Mouse (Mus musculus): Measurements from ENCODE around the gene Rpl27. TPM values are rescaled to one million over a fixed set of nuclear protein-coding genes. Genes with fewer than 3 reads are reported as not detected.

Rpl27 gene
- polyA plus RNA-seq, 1 experiment from 2014 or later: 579 TPM

- Histone ChIP-seq H3K27ac (ENCODE audit: low read depth, low read length) (no peak overlapping the region), H3K36me3 (ENCODE audit: control insufficient read depth, insufficient read depth, low read length) (no peaks in the 10 kb centered on the region), H3K9me3 (ENCODE audit: control insufficient read depth, low read length) (no peaks in the 10 kb centered on the region), H3K4me3 (ENCODE audit: low read depth, low read length) (no peak overlapping the region), H3K27me3 (replicated peaks; ENCODE audit: control insufficient read depth, insufficient read depth, low read length) (0 out of 2 replicates have a peak, but pooled peaks cover 2% of the 10 kb centered on the region), H3K9ac (ENCODE audit: low read depth, low read length) (no peak overlapping the region), H3K4me1 (replicated peaks; ENCODE audit: control insufficient read depth, insufficient read depth, low read length) (peaks cover 8% of the 10 kb centered on the region), H3K4me2 (no peak overlapping the region)
- 72% methylated on average over 10 of the region's 10 CpGs for WGBS
- no peak for ATAC-seq (replicated peaks; ENCODE audit: low FRiP score)
- DNase-seq (ENCODE audit: low spot score): no peak
Observed at GRCm38 (mm10) chr11:101477552-101478211, 35.6 kb downstream of the Rpl27 start.

DNA sequence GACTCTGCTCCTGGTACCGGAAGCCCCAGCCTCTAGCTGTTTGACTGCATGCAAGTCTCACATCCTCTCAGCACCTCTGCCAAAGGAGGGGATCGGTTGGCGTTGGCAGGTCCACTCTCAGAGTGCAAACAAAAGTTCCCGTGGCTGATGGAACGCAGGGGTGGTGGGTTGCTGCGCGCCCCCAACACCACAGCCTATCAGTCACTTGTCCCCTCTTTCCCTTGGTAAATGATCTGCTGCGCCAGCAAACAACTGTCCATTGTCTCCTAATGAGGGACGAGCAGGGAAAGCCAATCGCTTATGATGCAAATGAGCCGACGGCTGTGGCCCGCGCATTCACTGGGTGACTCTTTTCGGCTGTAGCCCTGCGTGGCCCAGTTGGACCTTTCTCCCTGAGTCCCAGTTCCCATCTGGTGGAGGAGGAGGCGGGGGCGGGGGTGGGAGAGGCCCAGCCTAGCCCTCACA is 37.1 kb downstream of the Rpl27 start:
- H3K9ac ChIP-seq (ENCODE audit: low read depth, low read length): no peak overlapping the region

GRCm38 (mm10) chr11:101480912-101481311 is 38.8 kb downstream of the Rpl27 start:
- no peak overlapping the region for H3K9ac ChIP-seq (ENCODE audit: low read depth, low read length)
- H3K9me3 ChIP-seq (ENCODE audit: control insufficient read depth, low read length): no peaks in the 10 kb centered on the region
- no peaks in the 10 kb centered on the region for H3K27me3 ChIP-seq (replicated peaks; ENCODE audit: control insufficient read depth, insufficient read depth, low read length)
- DNase-seq (ENCODE audit: low spot score) (no peak), ATAC-seq (replicated peaks; ENCODE audit: low FRiP score) (no peak)
- H3K4me2 ChIP-seq: no peak overlapping the region
- no peak overlapping the region for H3K4me3 ChIP-seq (ENCODE audit: low read depth, low read length)
- H3K36me3 ChIP-seq (ENCODE audit: control insufficient read depth, insufficient read depth, low read length): no peaks in the 10 kb centered on the region
- peaks cover 32% of the 10 kb centered on the region for H3K4me1 ChIP-seq (replicated peaks; ENCODE audit: control insufficient read depth, insufficient read depth, low read length)
- WGBS: 27% methylated on average over 6 of the region's 6 CpGs
- H3K27ac ChIP-seq (ENCODE audit: low read depth, low read length): no peak overlapping the region

More for the DNA sequence above, 37.1 kb downstream of the Rpl27 start:
- Histone ChIP-seq H3K9me3 (ENCODE audit: control insufficient read depth, low read length) (no peaks in the 10 kb centered on the region), H3K4me2 (peak overlapping the region; percentile 49), H3K4me1 (replicated peaks; ENCODE audit: control insufficient read depth, insufficient read depth, low read length) (peaks cover 15% of the 10 kb centered on the region), H3K27me3 (replicated peaks; ENCODE audit: control insufficient read depth, insufficient read depth, low read length) (no peaks in the 10 kb centered on the region), H3K27ac (ENCODE audit: low read depth, low read length) (no peak overlapping the region), H3K4me3 (ENCODE audit: low read depth, low read length) (no peak overlapping the region), H3K36me3 (ENCODE audit: control insufficient read depth, insufficient read depth, low read length) (no peaks in the 10 kb centered on the region)
- ATAC-seq (replicated peaks; ENCODE audit: low FRiP score) (no peak), DNase-seq (ENCODE audit: low spot score) (no peak)
- WGBS: 24% methylated on average over 18 of the region's 18 CpGs

DNA sequence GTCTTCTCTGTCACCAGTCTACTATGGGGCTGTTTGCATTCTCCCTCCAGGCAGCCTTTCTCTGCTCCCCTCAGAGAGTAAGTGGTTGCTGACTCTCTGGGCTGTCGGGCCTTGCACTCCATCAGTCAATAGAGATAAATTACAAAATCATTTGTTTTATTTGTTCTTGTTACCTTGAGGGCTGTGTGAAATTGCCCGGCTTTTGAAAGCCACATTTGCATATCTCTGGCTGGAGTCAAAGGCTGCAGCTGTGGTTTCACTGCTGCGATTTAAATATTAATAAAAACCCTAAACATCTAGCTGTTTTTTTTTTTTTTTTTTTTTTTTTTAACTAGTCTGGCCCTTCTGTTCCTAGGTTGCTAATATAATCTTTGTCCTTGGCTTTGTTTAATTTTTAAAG is 41.7 kb downstream of the Rpl27 start:
- no peak overlapping the region for H3K9ac ChIP-seq (ENCODE audit: low read depth, low read length)
- no peak overlapping the region for H3K4me3 ChIP-seq (ENCODE audit: low read depth, low read length)
- no peaks in the 10 kb centered on the region for H3K27me3 ChIP-seq (replicated peaks; ENCODE audit: control insufficient read depth, insufficient read depth, low read length)
- H3K27ac ChIP-seq (ENCODE audit: low read depth, low read length): no peak overlapping the region
- H3K4me1 ChIP-seq (replicated peaks; ENCODE audit: control insufficient read depth, insufficient read depth, low read length): peaks cover 41% of the 10 kb centered on the region
- ATAC-seq (replicated peaks; ENCODE audit: low FRiP score): no peak
- H3K4me2 ChIP-seq: peak overlapping the region; percentile 3
- DNase-seq (ENCODE audit: low spot score): no peak
- WGBS: 41% methylated on average over 3 of the region's 3 CpGs
- H3K36me3 ChIP-seq (ENCODE audit: control insufficient read depth, insufficient read depth, low read length): peaks cover 7% of the 10 kb centered on the region; the same call in 1 of the 2 replicates
- H3K9me3 ChIP-seq (ENCODE audit: control insufficient read depth, low read length): no peaks in the 10 kb centered on the region

- Histone ChIP-seq H3K9ac (ENCODE audit: low read depth, low read length) (no peak overlapping the region), H3K4me3 (ENCODE audit: low read depth, low read length) (no peak overlapping the region), H3K4me2 (peak overlapping the region; percentile 3)
Observed at GRCm38 (mm10) chr11:101484245-101484644, 42.1 kb downstream of the Rpl27 start.

DNA sequence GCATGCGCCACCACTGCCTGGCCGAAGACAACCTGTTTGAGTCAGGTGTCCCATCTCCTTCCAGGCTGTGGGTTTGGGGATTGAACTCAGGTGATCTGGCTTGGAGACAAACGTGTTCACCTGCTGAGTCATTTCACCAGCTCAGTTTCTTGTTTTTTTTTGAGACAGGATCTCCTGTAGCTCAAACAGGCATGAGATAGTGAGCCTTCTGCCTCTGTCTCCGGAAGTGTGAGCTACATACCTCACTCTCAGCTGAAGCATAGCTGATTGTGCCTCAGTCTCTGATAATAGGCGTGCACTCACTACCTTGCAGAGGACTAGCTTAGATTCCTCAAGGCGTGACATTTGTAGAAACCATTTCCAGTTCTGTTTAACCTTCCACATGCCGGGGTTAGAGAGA is 42.7 kb downstream of the Rpl27 start:
- H3K4me1 ChIP-seq (replicated peaks; ENCODE audit: control insufficient read depth, insufficient read depth, low read length): peaks cover 33% of the 10 kb centered on the region

More at GRCm38 (mm10) chr11:101484245-101484644, 42.1 kb downstream of the Rpl27 start:
- ATAC-seq (replicated peaks; ENCODE audit: low FRiP score): peak; percentile 46; the same call in 1 of the 2 replicates
- Histone ChIP-seq H3K27me3 (replicated peaks; ENCODE audit: control insufficient read depth, insufficient read depth, low read length) (no peaks in the 10 kb centered on the region), H3K27ac (ENCODE audit: low read depth, low read length) (peak overlapping the region; percentile 51; the same call in 1 of the 2 replicates), H3K36me3 (ENCODE audit: control insufficient read depth, insufficient read depth, low read length) (peaks cover 11% of the 10 kb centered on the region; the same call in 1 of the 2 replicates), H3K9me3 (ENCODE audit: control insufficient read depth, low read length) (no peaks in the 10 kb centered on the region), H3K4me1 (replicated peaks; ENCODE audit: control insufficient read depth, insufficient read depth, low read length) (peaks cover 37% of the 10 kb centered on the region)
- DNase-seq (ENCODE audit: low spot score): no peak
- 44% methylated on average over 6 of the region's 6 CpGs for WGBS

DNA sequence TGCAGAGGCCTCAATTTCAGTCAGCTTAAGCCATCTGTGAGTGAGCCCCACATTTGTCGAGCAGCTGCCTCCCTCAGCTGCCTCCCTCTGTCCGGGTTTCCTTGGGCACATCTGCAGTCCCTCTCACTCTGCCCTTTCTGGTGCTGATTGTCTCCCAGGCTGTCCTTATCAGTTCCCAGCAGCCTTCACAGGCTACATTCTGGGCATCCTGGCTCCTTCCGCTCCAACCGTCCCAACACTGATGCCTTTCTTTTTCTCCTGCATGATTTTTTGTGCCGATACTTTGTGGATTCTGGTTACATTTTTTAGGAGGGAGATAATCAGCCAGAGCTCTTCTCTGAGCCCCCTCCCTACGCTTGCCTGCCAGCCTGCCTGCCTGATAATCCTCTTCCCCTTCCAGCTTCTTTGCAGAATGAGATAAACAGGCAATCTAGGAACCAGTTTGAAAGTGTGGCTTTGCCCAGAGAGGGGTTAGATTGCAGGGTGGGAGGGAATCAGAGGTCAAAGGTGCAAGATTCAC is 43.5 kb downstream of the Rpl27 start:
- Histone ChIP-seq H3K4me3 (ENCODE audit: low read depth, low read length) (no peak overlapping the region), H3K4me2 (peak overlapping the region; percentile 3), H3K9me3 (ENCODE audit: control insufficient read depth, low read length) (no peaks in the 10 kb centered on the region), H3K27me3 (replicated peaks; ENCODE audit: control insufficient read depth, insufficient read depth, low read length) (no peaks in the 10 kb centered on the region), H3K4me1 (replicated peaks; ENCODE audit: control insufficient read depth, insufficient read depth, low read length) (peaks cover 33% of the 10 kb centered on the region), H3K27ac (ENCODE audit: low read depth, low read length) (peak overlapping the region; percentile 8; the same call in 1 of the 2 replicates), H3K36me3 (ENCODE audit: control insufficient read depth, insufficient read depth, low read length) (peaks cover 15% of the 10 kb centered on the region; the same call in 1 of the 2 replicates), H3K9ac (ENCODE audit: low read depth, low read length) (no peak overlapping the region)
- 7% methylated on average over 6 of the region's 6 CpGs for WGBS
- DNase-seq (ENCODE audit: low spot score): peak; percentile 60
- ATAC-seq (replicated peaks; ENCODE audit: low FRiP score): peak; percentile 92

More for the DNA sequence above, 42.7 kb downstream of the Rpl27 start:
- 47% methylated on average over 7 of the region's 7 CpGs for WGBS
- H3K36me3 ChIP-seq (ENCODE audit: control insufficient read depth, insufficient read depth, low read length): peaks cover 15% of the 10 kb centered on the region; the same call in 1 of the 2 replicates
- no peaks in the 10 kb centered on the region for H3K9me3 ChIP-seq (ENCODE audit: control insufficient read depth, low read length)
- DNase-seq (ENCODE audit: low spot score): no peak
- no peak overlapping the region for H3K9ac ChIP-seq (ENCODE audit: low read depth, low read length)
- no peak overlapping the region for H3K4me3 ChIP-seq (ENCODE audit: low read depth, low read length)
- peak overlapping the region; percentile 3 for H3K4me2 ChIP-seq
- H3K27ac ChIP-seq (ENCODE audit: low read depth, low read length): peak overlapping the region; percentile 51; the same call in 1 of the 2 replicates
- peak; percentile 64; the same call in 1 of the 2 replicates for ATAC-seq (replicated peaks; ENCODE audit: low FRiP score)
- no peaks in the 10 kb centered on the region for H3K27me3 ChIP-seq (replicated peaks; ENCODE audit: control insufficient read depth, insufficient read depth, low read length)

GRCm38 (mm10) chr11:101486126-101486525 is 44.0 kb downstream of the Rpl27 start:
- no peaks in the 10 kb centered on the region for H3K9me3 ChIP-seq (ENCODE audit: control insufficient read depth, low read length)
- WGBS: 32% methylated on average over 6 of the region's 6 CpGs
- no peak overlapping the region for H3K27ac ChIP-seq (ENCODE audit: low read depth, low read length)

More at GRCm38 (mm10) chr11:101486126-101486525, 44.0 kb downstream of the Rpl27 start:
- no peaks in the 10 kb centered on the region for H3K27me3 ChIP-seq (replicated peaks; ENCODE audit: control insufficient read depth, insufficient read depth, low read length)
- H3K36me3 ChIP-seq (ENCODE audit: control insufficient read depth, insufficient read depth, low read length): peaks cover 15% of the 10 kb centered on the region; the same call in 1 of the 2 replicates
- H3K4me3 ChIP-seq (ENCODE audit: low read depth, low read length): no peak overlapping the region
- peaks cover 33% of the 10 kb centered on the region for H3K4me1 ChIP-seq (replicated peaks; ENCODE audit: control insufficient read depth, insufficient read depth, low read length)
- ATAC-seq (replicated peaks; ENCODE audit: low FRiP score) (no peak), DNase-seq (ENCODE audit: low spot score) (no peak)
- H3K4me2 ChIP-seq: peak overlapping the region; percentile 3
- H3K9ac ChIP-seq (ENCODE audit: low read depth, low read length): no peak overlapping the region

Measured in liver, embryonic 11.5 days (tissue).